Mouse (Mus musculus): Measurements from ENCODE around the gene Homer2.

GRCm38 (mm10) chr7:81570752-81571107, 136.6 kb downstream of the Homer2 start:
- TF ChIP-seq CTCF (IDR thresholded peaks at IDR 0.05; ENCODE audit: borderline replicate concordance, insufficient read depth, low read length) (no peak), POLR2A (IDR thresholded peaks at IDR 0.05; ENCODE audit: low read depth, low read length) (no peak)
